Mouse (Mus musculus): ENCODE data around the gene Zbtb38. TPM values are rescaled to one million over a fixed set of nuclear protein-coding genes. Genes with fewer than 3 reads are reported as not detected.
"Not testable (repeated sequence)": the region's sequence is repeated elsewhere in the genome, so short reads cannot be mapped to it uniquely, and the experiment has no call there.

Zbtb38 gene
- polyA plus RNA-seq, 1 experiment from 2014 or later, result 19.7 TPM

DNA sequence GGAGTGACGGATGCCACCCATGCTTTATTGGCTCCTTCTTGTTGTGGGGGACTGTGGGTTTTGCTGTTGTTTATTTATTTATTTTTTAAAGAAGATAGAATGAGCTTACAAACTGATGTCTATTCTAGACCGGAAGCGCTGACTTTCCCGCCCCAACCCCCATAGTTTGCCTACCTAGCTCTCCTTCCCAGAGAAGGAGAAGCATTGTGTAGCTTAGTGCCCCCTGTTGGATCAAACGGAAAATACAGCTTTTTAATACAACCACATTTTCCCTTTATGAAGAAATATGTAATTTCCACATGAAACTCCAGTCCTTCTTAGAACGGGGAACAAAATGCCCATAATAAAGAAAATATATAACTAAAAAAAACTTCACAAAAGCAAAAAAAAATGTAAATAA lies 99.9 kb downstream of the Zbtb38 start:
- Histone ChIP-seq H3K36me3 (no peaks in the 10 kb centered on the region), H3K4me1 (no peaks in the 10 kb centered on the region), H3K4me2 (replicated peaks) (no peak overlapping the region), H3K27me3 (replicated peaks) (no peaks in the 10 kb centered on the region), H3K9me3 (no peaks in the 10 kb centered on the region), H3K4me3 (no peak overlapping the region), H3K27ac (no peak overlapping the region), H3K9ac (no peak overlapping the region)
- no peak for ATAC-seq (ENCODE audit: low FRiP score, low read depth)
- 62% methylated on average over 6 of the region's 6 CpGs for WGBS

- H3K4me3 ChIP-seq, result no peak overlapping the region
- H3K4me1 ChIP-seq, result no peaks in the 10 kb centered on the region
- no peak overlapping the region for H3K4me2 ChIP-seq (replicated peaks)
- H3K27ac ChIP-seq, result no peak overlapping the region
- no peak overlapping the region for H3K9ac ChIP-seq
- no peak for ATAC-seq (ENCODE audit: low FRiP score, low read depth)
- H3K27me3 ChIP-seq (replicated peaks), result no peaks in the 10 kb centered on the region
- 89% methylated on average over 7 of the region's 7 CpGs for WGBS
- H3K36me3 ChIP-seq, result no peaks in the 10 kb centered on the region
- no peaks in the 10 kb centered on the region for H3K9me3 ChIP-seq
Measured at GRCm38 (mm10) chr9:96650807-96651206, 101.8 kb downstream of the Zbtb38 start.

GRCm38 (mm10) chr9:96649924-96650323 lies 102.7 kb downstream of the Zbtb38 start:
- Histone ChIP-seq H3K27me3 (replicated peaks) (no peaks in the 10 kb centered on the region), H3K4me3 (no peak overlapping the region), H3K27ac (no peak overlapping the region), H3K9ac (no peak overlapping the region), H3K4me1 (no peaks in the 10 kb centered on the region), H3K9me3 (no peaks in the 10 kb centered on the region), H3K4me2 (replicated peaks) (no peak overlapping the region), H3K36me3 (no peaks in the 10 kb centered on the region)
- WGBS, result 78% methylated on average over 9 of the region's 9 CpGs
- no peak for ATAC-seq (ENCODE audit: low FRiP score, low read depth)

DNA sequence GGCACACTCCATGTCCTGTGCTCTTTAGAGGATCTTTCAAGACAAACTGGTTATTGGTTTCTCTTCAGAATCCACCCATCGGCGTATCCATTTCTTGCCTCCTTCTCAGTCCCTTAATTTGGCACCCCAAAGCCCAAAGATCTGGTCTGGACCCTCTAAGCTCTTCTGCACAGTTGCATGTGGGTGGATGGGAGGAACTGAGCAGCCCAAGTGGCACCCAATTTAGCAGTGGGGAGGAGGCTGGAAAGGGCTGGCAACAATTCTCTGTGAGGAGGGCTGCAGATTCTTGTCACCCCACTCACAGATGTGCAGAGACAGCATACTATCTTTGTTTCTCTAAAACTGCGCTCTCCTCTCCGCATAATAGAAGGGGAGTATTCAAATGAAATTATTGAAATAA lies 103.3 kb downstream of the Zbtb38 start:
- ATAC-seq (ENCODE audit: low FRiP score, low read depth), result no peak
- H3K4me2 ChIP-seq (replicated peaks), result no peak overlapping the region
- no peaks in the 10 kb centered on the region for H3K9me3 ChIP-seq
- H3K27me3 ChIP-seq (replicated peaks), result no peaks in the 10 kb centered on the region
- 93% methylated on average over 4 of the region's 4 CpGs for WGBS
- no peak overlapping the region for H3K9ac ChIP-seq
- H3K4me1 ChIP-seq, result no peaks in the 10 kb centered on the region
- no peak overlapping the region for H3K27ac ChIP-seq
- no peaks in the 10 kb centered on the region for H3K36me3 ChIP-seq
- no peak overlapping the region for H3K4me3 ChIP-seq

DNA sequence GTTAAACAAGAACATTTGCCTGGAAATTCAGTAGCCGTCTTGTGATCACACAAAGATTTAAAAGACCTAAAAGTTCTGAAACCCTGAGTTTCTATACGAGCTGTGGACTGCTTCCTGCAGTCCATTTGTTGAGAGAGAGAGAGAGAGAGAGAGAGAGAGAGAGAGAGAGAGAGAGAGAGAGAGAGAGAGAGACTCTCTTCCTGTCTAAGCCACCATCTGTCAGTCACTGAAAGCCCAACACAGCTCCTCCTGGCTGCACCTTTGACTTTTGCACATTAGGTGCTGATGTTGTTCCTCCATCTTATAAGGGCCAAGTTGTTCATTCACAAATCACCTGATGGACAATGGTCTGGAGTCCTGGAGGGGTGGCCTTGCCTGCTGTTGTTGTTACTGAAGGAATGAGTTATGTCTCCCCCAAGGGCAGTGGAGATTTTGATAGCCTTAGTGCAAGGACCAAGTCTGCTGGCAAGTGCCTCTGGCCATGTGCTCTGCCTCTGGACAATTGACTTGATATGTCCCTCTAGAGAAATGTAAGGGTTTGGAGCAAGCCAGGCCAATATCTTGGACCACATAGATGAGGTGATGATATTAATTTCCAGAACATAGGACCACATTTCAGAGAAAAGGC lies 105.8 kb downstream of the Zbtb38 start:
- Histone ChIP-seq H3K4me3 (no peak overlapping the region), H3K36me3 (no peaks in the 10 kb centered on the region), H3K27ac (no peak overlapping the region), H3K4me1 (no peaks in the 10 kb centered on the region), H3K4me2 (replicated peaks) (no peak overlapping the region), H3K9me3 (peaks cover 4% of the 10 kb centered on the region; the same call in 1 of the 2 replicates), H3K9ac (no peak overlapping the region), H3K27me3 (replicated peaks) (no peaks in the 10 kb centered on the region)
- WGBS, result 73% methylated on average over 2 of the region's 2 CpGs
- ATAC-seq (ENCODE audit: low FRiP score, low read depth), result no peak

GRCm38 (mm10) chr9:96644840-96645239 lies 107.8 kb downstream of the Zbtb38 start:
- Histone ChIP-seq H3K9me3 (peaks cover 4% of the 10 kb centered on the region; the same call in 1 of the 2 replicates), H3K27me3 (replicated peaks) (no peaks in the 10 kb centered on the region), H3K4me2 (replicated peaks) (no peak overlapping the region), H3K27ac (no peak overlapping the region), H3K4me1 (no peaks in the 10 kb centered on the region), H3K4me3 (no peak overlapping the region), H3K9ac (no peak overlapping the region), H3K36me3 (no peaks in the 10 kb centered on the region)
- ATAC-seq (ENCODE audit: low FRiP score, low read depth), result no peak
- 80% methylated on average over 2 of the region's 2 CpGs for WGBS

GRCm38 (mm10) chr9:96644002-96644401 lies 108.6 kb downstream of the Zbtb38 start:
- not testable (repeated sequence) for H3K4me1 ChIP-seq; H3K4me2 ChIP-seq (replicated peaks); H3K4me3 ChIP-seq; H3K27ac ChIP-seq; ATAC-seq (ENCODE audit: low FRiP score, low read depth); H3K27me3 ChIP-seq (replicated peaks); H3K36me3 ChIP-seq; H3K9me3 ChIP-seq; H3K9ac ChIP-seq
- WGBS, result 94% methylated on average over 3 of the region's 3 CpGs

GRCm38 (mm10) chr9:96639451-96639850 lies 113.2 kb downstream of the Zbtb38 start:
- Histone ChIP-seq H3K4me3 (no peak overlapping the region), H3K4me1 (no peaks in the 10 kb centered on the region), H3K36me3 (no peaks in the 10 kb centered on the region), H3K9me3 (peaks cover 4% of the 10 kb centered on the region; the same call in 1 of the 2 replicates), H3K27me3 (replicated peaks) (no peaks in the 10 kb centered on the region), H3K4me2 (replicated peaks) (no peak overlapping the region), H3K27ac (no peak overlapping the region), H3K9ac (no peak overlapping the region)
- WGBS, result 89% methylated on average over 7 of the region's 7 CpGs
- ATAC-seq (ENCODE audit: low FRiP score, low read depth), result no peak

DNA sequence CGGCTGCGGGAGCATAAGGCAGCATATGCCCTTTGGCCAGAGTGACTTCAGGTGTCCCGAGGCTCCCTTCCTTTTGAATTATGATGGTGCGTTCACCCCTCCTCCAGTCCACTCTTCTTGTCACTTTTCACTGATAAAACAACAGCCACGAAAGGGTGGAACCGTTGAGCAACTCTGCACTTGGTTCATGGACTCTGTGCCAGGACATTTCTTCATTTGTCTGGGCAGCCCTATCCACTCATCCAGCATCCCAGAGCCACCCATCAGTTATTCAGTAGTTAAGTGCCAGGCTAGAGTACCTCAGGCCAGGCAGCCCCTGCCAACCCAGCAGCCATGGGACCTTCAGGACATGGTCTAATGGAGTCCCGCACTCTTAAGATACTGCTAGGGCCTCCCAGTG lies 114.1 kb downstream of the Zbtb38 start:
- Histone ChIP-seq H3K4me3 (no peak overlapping the region), H3K27me3 (replicated peaks) (no peaks in the 10 kb centered on the region), H3K36me3 (no peaks in the 10 kb centered on the region), H3K9ac (no peak overlapping the region), H3K4me1 (no peaks in the 10 kb centered on the region), H3K27ac (no peak overlapping the region), H3K4me2 (replicated peaks) (no peak overlapping the region), H3K9me3 (peaks cover 4% of the 10 kb centered on the region; the same call in 1 of the 2 replicates)
- ATAC-seq (ENCODE audit: low FRiP score, low read depth), result no peak
- WGBS, result 86% methylated on average over 7 of the region's 7 CpGs

DNA sequence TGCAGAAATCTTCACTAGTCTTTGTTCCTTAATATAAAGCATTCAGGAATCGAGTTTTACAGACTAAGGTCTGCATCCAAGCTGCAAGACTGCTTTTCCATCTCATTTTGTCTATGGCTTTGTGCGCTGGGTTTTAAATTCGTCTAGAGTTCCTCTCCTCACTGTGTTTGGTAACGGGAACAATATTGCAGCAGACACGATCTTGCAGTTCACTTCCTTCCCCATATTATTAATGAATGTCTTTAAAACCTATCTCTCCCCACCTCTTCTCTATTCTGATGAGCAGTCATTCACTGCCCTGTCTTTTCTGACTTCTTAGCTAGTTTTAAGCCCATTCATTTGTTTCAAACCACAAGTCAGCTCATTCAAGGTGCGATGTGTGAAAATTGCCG lies 115.5 kb downstream of the Zbtb38 start:
- Histone ChIP-seq H3K4me3 (no peak overlapping the region), H3K36me3 (no peaks in the 10 kb centered on the region), H3K9ac (no peak overlapping the region), H3K27me3 (replicated peaks) (peaks cover 3% of the 10 kb centered on the region; the same call in 1 of the 2 replicates), H3K9me3 (no peaks in the 10 kb centered on the region), H3K4me2 (replicated peaks) (no peak overlapping the region), H3K27ac (no peak overlapping the region), H3K4me1 (no peaks in the 10 kb centered on the region; the same call in 1 of the 2 replicates)
- ATAC-seq (ENCODE audit: low FRiP score, low read depth), result no peak
- WGBS, result 81% methylated on average over 7 of the region's 7 CpGs

- Histone ChIP-seq H3K9me3 (no peaks in the 10 kb centered on the region), H3K4me2 (replicated peaks) (no peak overlapping the region), H3K4me3 (no peak overlapping the region), H3K4me1 (peaks cover 5% of the 10 kb centered on the region; the same call in 1 of the 2 replicates), H3K27ac (no peak overlapping the region), H3K9ac (no peak overlapping the region), H3K27me3 (replicated peaks) (peaks cover 5% of the 10 kb centered on the region; the same call in 1 of the 2 replicates), H3K36me3 (no peaks in the 10 kb centered on the region)
- ATAC-seq (ENCODE audit: low FRiP score, low read depth), result no peak
- 66% methylated on average over 9 of the region's 9 CpGs for WGBS
Measured at GRCm38 (mm10) chr9:96636423-96637156, 116.0 kb downstream of the Zbtb38 start.

- no peak for ATAC-seq (ENCODE audit: low FRiP score, low read depth)
Measured at GRCm38 (mm10) chr9:96635899-96636298, 116.7 kb downstream of the Zbtb38 start.

More at GRCm38 (mm10) chr9:96635899-96636298, 116.7 kb downstream of the Zbtb38 start:
- Histone ChIP-seq H3K4me3 (no peak overlapping the region), H3K36me3 (no peaks in the 10 kb centered on the region), H3K9ac (no peak overlapping the region), H3K9me3 (no peaks in the 10 kb centered on the region), H3K27me3 (replicated peaks) (peaks cover 5% of the 10 kb centered on the region; the same call in 1 of the 2 replicates), H3K27ac (no peak overlapping the region), H3K4me1 (peaks cover 5% of the 10 kb centered on the region; the same call in 1 of the 2 replicates), H3K4me2 (replicated peaks) (no peak overlapping the region)
- 81% methylated on average over 3 of the region's 3 CpGs for WGBS
